Mouse (Mus musculus) lung, postnatal 0 days (tissue): ENCODE data around the gene Klk1.
"Not testable (repeated sequence)": the region's sequence is repeated elsewhere in the genome, so short reads cannot be mapped to it uniquely, and the experiment has no call there.

Experiments used
- CTCF ChIP-seq: IDR thresholded peaks from 2 replicates; pipeline ENCODE4 v1.5.1; 2016; ENCODE audit warnings: antibody characterized with exemption, mild to moderate bottlenecking
- EP300 ChIP-seq: IDR thresholded peaks from 2 replicates; pipeline ENCODE4 v1.6.1; 2016; ENCODE audit warnings: antibody characterized with exemption, mild to moderate bottlenecking, control low read depth

- not testable (repeated sequence) for TF ChIP-seq EP300, CTCF
These were observed 31.7 kb upstream of the Klk1 start for GRCm38 (mm10) chr7:44193466-44193865.
